Mouse (Mus musculus) liver, postnatal 0 days (tissue): ENCODE results near the gene Meaf6. TPM values are rescaled to one million over a fixed set of nuclear protein-coding genes. Genes with fewer than 3 reads are reported as not detected.

Experiments
- ATAC-seq: fragments of 200-750 bp; cut with Nextera tagmentation; 2 replicates; pipeline ENCODE4 v1.8.0; 2017; ENCODE audit warnings: mild to moderate bottlenecking, moderate library complexity
- DNase-seq: peaks from one replicate; pipeline ENCODE4 v3.0.0-alpha.2; 2016
- H3K27ac ChIP-seq: fragments of 300-500 bp; sonication (generic); 2 replicates; pipeline ENCODE4 v1.5.1; 2014; ENCODE audit warnings: antibody characterized with exemption, moderate library complexity, mild to moderate bottlenecking, low read depth
- H3K27me3 ChIP-seq: fragments of 300-500 bp; sonication (generic); 2 replicates; pipeline ENCODE4 v1.6.1; 2014; ENCODE audit warnings: low read length, control low read depth, mixed read lengths; ENCODE audit not compliant: insufficient read depth
- H3K36me3 ChIP-seq: fragments of 300-500 bp; sonication (generic); replicated peaks from 2 replicates; pipeline ENCODE4 v1.6.1; 2014; ENCODE audit warnings: mild to moderate bottlenecking, control low read depth, low read length, moderate library complexity, mixed read lengths; ENCODE audit not compliant: insufficient read depth
- H3K4me1 ChIP-seq: fragments of 300-500 bp; sonication (generic); 2 replicates; pipeline ENCODE4 v1.6.1; 2014; ENCODE audit warnings: antibody characterized with exemption, mild to moderate bottlenecking, control low read depth; ENCODE audit not compliant: insufficient read depth
- H3K4me2 ChIP-seq: fragments of 300-500 bp; sonication (generic); 2 replicates; pipeline ENCODE4 v1.6.1; 2014; ENCODE audit warnings: low read depth, mild to moderate bottlenecking, low read length, moderate library complexity, mixed read lengths
- H3K4me3 ChIP-seq: fragments of 300-500 bp; sonication (generic); 2 replicates; pipeline ENCODE4 v1.5.1; 2014; ENCODE audit warnings: low read depth, low read length
- H3K9ac ChIP-seq: fragments of 300-500 bp; sonication (generic); replicated peaks from 2 replicates; pipeline ENCODE4 v1.6.1; 2014; ENCODE audit warnings: mild to moderate bottlenecking, moderate library complexity
- H3K9me3 ChIP-seq: fragments of 300-500 bp; sonication (generic); 2 replicates; pipeline ENCODE4 v1.6.1; 2016; ENCODE audit warnings: mild to moderate bottlenecking, control low read depth, low read length, mixed read lengths
- CTCF ChIP-seq: sonication (generic); IDR thresholded peaks from 2 replicates; pipeline ENCODE4 v1.5.1; 2016; ENCODE audit warnings: antibody characterized with exemption, low read depth
- EP300 ChIP-seq: IDR thresholded peaks from 2 replicates; pipeline ENCODE4 v1.6.1; 2016; ENCODE audit warnings: antibody characterized with exemption, low read depth, mild to moderate bottlenecking
- WGBS: fragments of 180-500 bp; shearing (Covaris S2); extraction: QIAGEN DNeasy Blood & Tissue Kit; methylation state at CpG from one replicate; pipeline ENCODE4 v1.1.7; 2014; ENCODE audit not compliant: insufficient replicate concordance; 5-methylcytosine and 5-hydroxymethylcytosine counted together
- polyA plus RNA-seq: library from polyadenylated mRNA; unstranded; fragments of >200 nt; fragmentation: Nextera tagmentation; extraction: Ambion mirVana; gene quantifications from 2 replicates; pipeline ENCODE4 v1.2.1, GENCODE M21; 2015

Meaf6 gene
- polyA plus RNA-seq, 1 experiment from 2014 or later, result 15.2 TPM

DNA sequence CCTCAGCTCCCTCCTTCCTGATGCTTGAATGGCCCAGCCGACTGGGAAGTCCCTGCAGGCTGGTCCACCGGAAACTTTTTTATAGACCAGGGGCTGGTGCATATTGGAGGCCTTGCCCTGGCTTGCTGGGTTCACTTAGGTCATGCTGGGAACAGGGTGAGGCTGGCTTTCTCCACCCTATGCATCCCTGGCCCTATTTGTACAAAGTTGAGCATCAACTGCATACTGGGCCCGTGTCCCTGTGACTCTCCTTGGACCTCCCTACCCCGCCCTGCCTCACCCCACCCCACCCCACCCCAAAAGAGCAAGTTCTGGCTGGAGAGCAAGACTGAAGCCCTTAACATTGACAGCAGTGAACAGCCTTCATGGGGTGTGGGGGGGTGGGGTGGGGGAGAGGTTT is 49.3 kb downstream of the Meaf6 start:
- ATAC-seq (no peak), DNase-seq (no peak)
- Histone ChIP-seq H3K4me1 (peaks cover 5% of the 10 kb centered on the region; the same call in 1 of the 2 replicates), H3K4me2 (no peak overlapping the region), H3K36me3 (no peaks in the 10 kb centered on the region), H3K9me3 (no peaks in the 10 kb centered on the region), H3K9ac (no peak overlapping the region), H3K27me3 (no peaks in the 10 kb centered on the region), H3K27ac (no peak overlapping the region), H3K4me3 (no peak overlapping the region)
- no peak for TF ChIP-seq EP300
- TF ChIP-seq CTCF, result no peak
- 75% methylated on average over 4 of the region's 4 CpGs for WGBS

DNA sequence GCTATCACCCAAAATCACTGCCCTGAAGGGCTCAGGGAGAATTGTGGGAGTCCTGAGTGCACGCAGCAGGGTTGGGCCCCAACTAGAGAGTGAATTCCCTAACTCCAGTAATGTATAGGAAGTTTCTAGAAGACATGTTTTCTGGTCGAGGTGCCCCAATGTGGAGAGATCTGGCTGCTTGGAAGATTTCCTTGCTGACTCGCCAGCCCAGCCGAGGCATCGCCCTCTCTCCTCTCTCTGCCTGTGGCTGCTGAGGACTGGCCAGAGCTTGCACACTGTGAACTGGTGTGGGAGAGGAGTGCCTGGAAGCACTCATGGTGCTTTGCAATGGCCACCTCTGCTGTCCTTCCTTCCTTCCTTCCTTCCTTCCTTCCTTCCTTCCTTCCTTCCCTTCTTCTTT is 49.7 kb downstream of the Meaf6 start:
- Histone ChIP-seq H3K9me3 (no peaks in the 10 kb centered on the region), H3K4me3 (no peak overlapping the region), H3K36me3 (no peaks in the 10 kb centered on the region), H3K27ac (no peak overlapping the region), H3K27me3 (no peaks in the 10 kb centered on the region), H3K4me1 (peaks cover 5% of the 10 kb centered on the region; the same call in 1 of the 2 replicates), H3K9ac (no peak overlapping the region), H3K4me2 (no peak overlapping the region)
- TF ChIP-seq EP300, result no peak
- TF ChIP-seq CTCF, result no peak
- no peak for DNase-seq
- WGBS, result 62% methylated on average over 5 of the region's 5 CpGs
- ATAC-seq, result no peak

DNA sequence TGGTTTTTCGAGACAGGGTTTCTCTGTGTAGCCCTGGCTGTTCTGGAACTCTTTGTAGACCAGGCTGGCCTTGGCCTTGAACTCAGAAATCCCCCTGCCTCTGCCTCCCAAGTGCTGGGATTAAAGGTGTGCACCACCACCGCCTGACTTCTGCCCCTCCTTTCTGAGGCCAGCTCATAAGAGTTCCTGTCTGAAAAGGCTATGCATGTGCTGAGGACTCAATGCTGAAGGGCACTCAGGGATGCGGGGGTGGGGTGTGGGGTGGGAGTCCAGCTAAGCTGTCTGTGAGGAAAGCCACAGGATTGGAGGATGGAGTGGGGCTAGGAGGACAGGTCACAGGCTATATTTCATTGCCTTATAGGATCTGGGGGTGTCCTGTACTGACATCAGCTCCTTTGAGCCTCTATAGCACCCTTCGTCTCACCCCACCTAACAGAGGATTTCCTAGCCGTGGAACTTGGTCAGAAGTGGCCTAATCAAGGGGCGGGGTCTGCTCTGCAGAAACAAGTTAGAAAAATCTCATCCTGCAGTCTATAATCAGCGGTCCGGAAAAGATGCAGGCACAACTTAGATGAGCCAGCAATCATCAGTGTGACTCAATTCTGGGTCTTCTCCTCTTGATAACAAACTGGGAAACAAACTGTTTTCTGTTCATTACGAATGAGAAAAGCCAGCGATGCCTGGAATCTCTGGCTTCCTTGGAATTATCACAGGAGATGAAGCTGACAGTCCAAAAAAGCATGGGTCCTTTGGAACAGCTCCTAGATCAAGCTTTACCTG is 50.3 kb downstream of the Meaf6 start:
- WGBS, result 70% methylated on average over 10 of the region's 10 CpGs
- ATAC-seq (no peak), DNase-seq (no peak)
- H3K4me1 ChIP-seq, result peaks cover 5% of the 10 kb centered on the region; the same call in 1 of the 2 replicates
- no peak overlapping the region for H3K27ac ChIP-seq
- H3K4me3 ChIP-seq, result no peak overlapping the region
- H3K9me3 ChIP-seq, result no peaks in the 10 kb centered on the region
- no peak overlapping the region for H3K4me2 ChIP-seq
- H3K27me3 ChIP-seq, result no peaks in the 10 kb centered on the region
- TF ChIP-seq CTCF, result no peak
- no peak for TF ChIP-seq EP300
- no peak overlapping the region for H3K9ac ChIP-seq
- no peaks in the 10 kb centered on the region for H3K36me3 ChIP-seq

DNA sequence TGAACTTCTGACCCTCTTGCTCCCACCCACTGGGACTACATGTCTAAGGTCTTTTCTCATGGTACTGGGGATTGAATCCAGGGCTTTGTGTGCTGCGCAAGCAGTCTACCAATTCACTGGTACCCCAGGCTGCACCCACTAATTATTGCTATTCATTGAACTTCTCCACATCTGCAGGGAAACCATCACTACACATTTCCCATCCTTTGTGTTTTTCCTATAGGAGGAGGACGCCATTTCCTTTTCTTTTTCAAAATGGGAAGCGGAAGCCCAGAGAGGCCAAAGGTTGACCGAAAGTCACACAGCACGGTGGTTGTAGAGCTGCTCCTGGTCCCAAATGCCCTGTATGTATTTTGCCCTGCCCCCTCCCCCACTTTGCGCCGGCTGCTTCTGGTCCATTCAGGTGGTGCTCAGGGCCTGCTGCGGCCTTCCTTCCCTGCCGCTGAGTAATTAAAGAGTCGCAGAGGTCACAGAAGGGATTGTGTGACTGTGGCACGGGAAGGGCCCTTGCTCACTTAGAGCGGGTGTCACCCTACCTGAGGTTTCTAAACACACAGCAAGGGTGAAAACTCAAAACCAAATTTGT is 51.5 kb downstream of the Meaf6 start:
- ATAC-seq (no peak), DNase-seq (no peak)
- Histone ChIP-seq H3K9ac (no peak overlapping the region), H3K4me2 (no peak overlapping the region), H3K4me1 (peaks cover 3% of the 10 kb centered on the region; the same call in 1 of the 2 replicates), H3K4me3 (no peak overlapping the region), H3K9me3 (no peaks in the 10 kb centered on the region), H3K36me3 (no peaks in the 10 kb centered on the region), H3K27me3 (no peaks in the 10 kb centered on the region), H3K27ac (no peak overlapping the region)
- WGBS, result 70% methylated on average over 12 of the region's 12 CpGs
- TF ChIP-seq CTCF, result no peak
- no peak for TF ChIP-seq EP300

DNA sequence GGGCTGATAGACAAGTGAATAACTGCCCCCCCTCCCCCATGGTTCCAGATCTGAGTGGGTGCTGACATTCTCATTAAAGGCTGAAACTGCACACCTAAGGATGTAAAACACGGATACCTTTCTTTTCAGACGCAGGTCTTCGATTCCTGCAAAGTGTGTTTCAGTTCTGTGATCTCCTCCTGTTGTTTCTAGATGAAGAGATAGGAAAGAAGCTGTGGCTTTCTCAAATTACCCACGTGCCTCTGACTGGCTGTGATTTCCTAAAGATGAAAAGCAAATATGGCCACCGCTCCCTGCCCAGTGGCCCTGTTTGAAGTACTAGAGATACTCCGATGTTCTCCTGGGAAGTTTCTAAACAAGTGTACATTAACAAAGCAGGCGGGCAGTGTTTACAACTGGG is 53.4 kb downstream of the Meaf6 start:
- ATAC-seq (no peak), DNase-seq (no peak)
- no peak overlapping the region for H3K27ac ChIP-seq
- TF ChIP-seq EP300, result no peak
- TF ChIP-seq CTCF, result no peak
- 52% methylated on average over 7 of the region's 7 CpGs for WGBS
- H3K4me2 ChIP-seq, result no peak overlapping the region
- no peaks in the 10 kb centered on the region for H3K27me3 ChIP-seq
- no peak overlapping the region for H3K9ac ChIP-seq
- H3K4me1 ChIP-seq, result no peaks in the 10 kb centered on the region
- no peaks in the 10 kb centered on the region for H3K9me3 ChIP-seq
- H3K4me3 ChIP-seq, result no peak overlapping the region
- no peaks in the 10 kb centered on the region for H3K36me3 ChIP-seq

DNA sequence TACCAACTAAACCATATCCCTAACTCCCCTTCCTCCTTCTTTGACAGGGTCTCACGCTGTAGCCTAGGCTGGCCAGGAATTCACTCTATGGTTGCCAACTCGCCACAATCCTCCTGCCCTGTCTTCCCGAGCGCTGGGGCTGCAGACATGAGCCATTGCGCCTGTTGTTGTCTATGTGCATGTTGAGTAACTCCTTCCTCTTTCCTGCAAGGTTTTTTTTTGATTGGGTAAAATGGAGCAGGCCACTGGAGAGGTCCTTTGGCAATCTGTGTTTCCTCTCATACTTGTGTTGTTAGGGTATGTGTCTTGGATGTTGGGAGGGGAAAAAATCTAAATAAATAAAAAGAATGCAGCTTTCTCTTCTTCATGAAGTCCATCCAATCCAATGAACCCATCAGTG is 59.3 kb downstream of the Meaf6 start:
- Histone ChIP-seq H3K9ac (no peak overlapping the region), H3K27ac (peak overlapping the region; percentile 70; the same call in 1 of the 2 replicates), H3K36me3 (no peaks in the 10 kb centered on the region), H3K4me3 (no peak overlapping the region), H3K4me2 (no peak overlapping the region), H3K4me1 (no peaks in the 10 kb centered on the region), H3K9me3 (no peaks in the 10 kb centered on the region), H3K27me3 (no peaks in the 10 kb centered on the region)
- WGBS, result 49% methylated on average over 5 of the region's 5 CpGs
- TF ChIP-seq CTCF (no peak), EP300 (no peak)
- DNase-seq (no peak), ATAC-seq (no peak)
